Mouse (Mus musculus): ENCODE measurements around the gene Rdh12.

GRCm38 (mm10) chr12:79190931-79191673, 17.6 kb upstream of the Rdh12 start:
- TF ChIP-seq CTCF (IDR thresholded peaks at IDR 0.05; ENCODE audit: insufficient read depth, low read length) (no peak), POLR2A (IDR thresholded peaks at IDR 0.05; ENCODE audit: borderline replicate concordance, extremely low read depth, low read depth, low read length) (no peak)

Measured in lung, adult 2 months (tissue).